ENCODE assay signal across 24 mouse cellular contexts in the genomic region with DNA sequence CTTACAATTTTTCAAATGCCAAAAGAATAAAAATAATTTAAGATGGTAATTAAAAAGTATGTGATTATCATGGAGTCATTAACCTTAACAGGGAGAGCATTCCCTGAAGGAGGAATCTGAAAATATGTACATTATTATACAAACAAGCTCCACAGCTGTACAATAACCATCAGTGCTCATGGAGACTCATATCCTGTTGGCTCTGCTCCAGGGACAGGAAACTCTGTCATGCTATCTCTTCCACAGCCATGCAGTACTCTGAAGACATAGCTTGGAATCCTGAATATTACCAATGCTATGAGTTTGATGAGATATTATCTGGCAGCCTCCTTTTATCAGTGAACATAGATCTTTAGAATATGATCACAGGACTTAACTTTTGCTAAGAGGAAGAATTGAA. TPM values are rescaled to one million over a fixed set of nuclear protein-coding genes. Genes with fewer than 3 reads are reported as not detected.
"Had no signal": no experiment of that assay in that cellular context is flagged by ENCODE, and none has a peak within 500 bp of the region (broad histone marks: within the 10 kb centered on the region; RNA-seq: fewer than 3 reads in every experiment).

No protein-coding gene starts in this region.

- H3K4me3 ChIP-seq: layer of hippocampus, adult 2 months; limb, embryonic 15.5 days; liver, embryonic 12.5 days; liver, embryonic 15.5 days; megakaryocyte, embryonic 14.5 days; midbrain, embryonic 10.5 days; midbrain, embryonic 13.5 days; myocyte; neural tube, embryonic 13.5 days had no signal

- H3K4me2 ChIP-seq: limb, embryonic 15.5 days; liver, embryonic 12.5 days; liver, embryonic 15.5 days; midbrain, embryonic 13.5 days; neural tube, embryonic 13.5 days had no signal

- ATAC-seq: liver, embryonic 12.5 days; lung, postnatal 0 days; midbrain, embryonic 13.5 days; midbrain, embryonic 16.5 days had no signal

- DNase-seq: kidney, adult 11 months; kidney, adult 9 months; kidney, postnatal 25 days; layer of hippocampus, adult 9-11 months; lung, adult 2 months; lung, postnatal 36 days; retina, postnatal 1 day; thymus, adult 18-20 months; thymus, postnatal 14 days; thymus, postnatal 4 days had no signal

- H3K9me3 ChIP-seq: limb, embryonic 15.5 days; liver, embryonic 12.5 days; liver, embryonic 15.5 days; megakaryocyte, embryonic 14.5 days; midbrain, embryonic 10.5 days; midbrain, embryonic 13.5 days; neural tube, embryonic 13.5 days had no signal

- H3K36me3 ChIP-seq: limb, embryonic 15.5 days; liver, embryonic 12.5 days; liver, embryonic 15.5 days; midbrain, embryonic 10.5 days; midbrain, embryonic 13.5 days; neural tube, embryonic 13.5 days had no signal

- H3K27ac ChIP-seq: layer of hippocampus, adult 2 months; limb, embryonic 15.5 days; liver, embryonic 12.5 days; liver, embryonic 15.5 days; midbrain, embryonic 10.5 days; midbrain, embryonic 13.5 days; neural tube, embryonic 13.5 days had no signal

- H3K4me1 ChIP-seq: limb, embryonic 15.5 days; liver, embryonic 12.5 days; liver, embryonic 15.5 days; megakaryocyte, embryonic 14.5 days; midbrain, embryonic 10.5 days; midbrain, embryonic 13.5 days; neural tube, embryonic 13.5 days had no signal

- H3K9ac ChIP-seq: limb, embryonic 15.5 days; liver, embryonic 12.5 days; liver, embryonic 15.5 days; midbrain, embryonic 13.5 days; neural tube, embryonic 13.5 days had no signal

- H3K27me3 ChIP-seq: limb, embryonic 15.5 days; liver, embryonic 12.5 days; liver, embryonic 15.5 days; megakaryocyte, embryonic 14.5 days; midbrain, embryonic 13.5 days; neural tube, embryonic 13.5 days had no signal

RNA-seq across cellular contexts. Expression of gene Aldoart1, which starts 8.2 kb away (rescaled TPM):
- polyA plus RNA-seq: limb, embryonic 11.5 days; limb, embryonic 15.5 days; liver, embryonic 12.5 days; liver, embryonic 15.5 days; lung, adult 2 months; lung, postnatal 0 days; midbrain, embryonic 13.5 days; small intestine, adult 2 months; spleen, adult 2 months had no signal
